Comparison of ENCODE assay signal across 8 mouse cellular contexts in the genomic region with DNA sequence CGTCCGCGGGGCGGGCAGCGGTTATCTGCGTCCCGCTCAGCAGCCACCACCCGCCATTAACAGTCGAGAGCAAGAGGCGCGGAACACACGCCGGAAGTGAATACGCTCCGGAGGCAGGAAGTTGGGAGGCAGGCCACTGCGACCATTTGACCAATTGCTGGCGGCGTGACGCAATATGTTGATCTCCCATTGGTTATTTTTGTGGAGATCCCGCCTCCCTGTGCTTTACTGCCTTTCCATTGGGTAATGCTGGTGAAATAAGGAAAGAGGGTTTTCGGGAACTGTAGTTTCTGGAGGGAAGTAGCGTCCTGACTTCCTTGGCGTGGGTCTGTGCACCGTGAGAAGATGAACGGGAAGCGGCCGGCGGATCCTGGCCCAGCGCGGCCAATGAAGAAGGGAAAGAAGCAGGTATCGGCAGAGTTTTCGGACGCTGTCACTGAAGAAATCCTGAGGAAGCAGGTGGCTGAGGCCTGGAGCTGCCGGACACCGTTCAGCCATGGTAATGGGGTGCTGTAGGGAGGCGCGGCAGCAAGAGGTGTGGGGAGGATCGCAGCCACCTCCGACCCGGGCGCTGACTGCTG. TPM values are rescaled to one million over a fixed set of nuclear protein-coding genes. Genes with fewer than 3 reads are reported as not detected.
DNase-seq lines count a peak whose midpoint lies in the region; ATAC-seq lines count a peak whose summit lies in the region.

TSS of gene Nudt21 (minus strand) at position 88 of the 581 bp plus-strand sequence.
TSS of gene Ogfod1 (plus strand) at position 255 of the 581 bp plus-strand sequence.

- peaks cover 6% of the 10 kb centered on the region for H3K4me1 ChIP-seq in hindbrain, embryonic 11.5 days (replicated peaks; ENCODE audit: control insufficient read depth, insufficient read depth, low read length)

- peak; percentile 98 for DNase-seq in Muller cell, postnatal 12 days (ENCODE audit: inconsistent ontology term)
- peak; percentile 96 for DNase-seq in cerebellum, adult 9-11 months
- peak; percentile 96 to 99 for DNase-seq in frontal cortex, adult 2 months (ENCODE audit: extremely low spot score in 1 of 2, low spot score in 1 of 2)
- peak; percentile 98 for DNase-seq in hindbrain, embryonic 11.5 days (ENCODE audit: low spot score)
- DNase-seq in layer of hippocampus, postnatal 10 days (ENCODE audit: low spot score in 2 of 2): peak; percentile 94 to 96
- peak; percentile 97 for DNase-seq in lung, postnatal 10 days
- peak; percentile 88 for DNase-seq in ovary, postnatal 36 days (ENCODE audit: low spot score)
- DNase-seq in thymus, postnatal 25 days: peak; percentile 94

- ATAC-seq in hindbrain, embryonic 11.5 days (ENCODE audit: low FRiP score): peak; percentile 99

- H3K27ac ChIP-seq in hindbrain, embryonic 11.5 days (ENCODE audit: low read depth, low read length): peak within 1 kb of the TSS; percentile 36; the same call in 1 of the 2 replicates

- peak within 1 kb of the TSS; percentile 81 for H3K4me3 ChIP-seq in hindbrain, embryonic 11.5 days (ENCODE audit: low read depth, low read length)

- WGBS in hindbrain, embryonic 11.5 days: under 1% methylated on average over 36 of the region's 41 CpGs

- H3K36me3 ChIP-seq in hindbrain, embryonic 11.5 days (ENCODE audit: control insufficient read depth, insufficient read depth, low read length): no peaks in the 10 kb centered on the region

- H3K27me3 ChIP-seq in hindbrain, embryonic 11.5 days (ENCODE audit: control insufficient read depth, insufficient read depth, low read length): no peaks in the 10 kb centered on the region

- H3K4me2 ChIP-seq in hindbrain, embryonic 11.5 days (replicated peaks; ENCODE audit: low read depth, low read length): peak within 1 kb of the TSS; percentile 81

- peak within 1 kb of the TSS; percentile 76 for H3K9ac ChIP-seq in hindbrain, embryonic 11.5 days (ENCODE audit: low read depth, low read length)

- H3K9me3 ChIP-seq in hindbrain, embryonic 11.5 days (ENCODE audit: control insufficient read depth, low read length): no peaks in the 10 kb centered on the region

RNA-seq across cellular contexts. Expression of gene Nudt21, which starts in this region (rescaled TPM):
- 31.7 and 35.4 TPM in 2 replicates for polyA plus RNA-seq in frontal cortex, adult 2 months (2012; rRNA removed)
- polyA plus RNA-seq in hindbrain, embryonic 11.5 days (2014; fragmentation: Nextera tagmentation; extraction: Ambion mirVana): 152 and 164 TPM in 2 replicates
- 10 to 100 TPM; 66.6 to 70.0 TPM for total RNA-seq in layer of hippocampus, postnatal 10 days (2021)

RNA-seq across cellular contexts. Expression of gene Ogfod1, which starts in this region (rescaled TPM):
- polyA plus RNA-seq in frontal cortex, adult 2 months (2012; rRNA removed): 48.7 and 52.5 TPM in 2 replicates
- 12.4 and 14.2 TPM in 2 replicates for polyA plus RNA-seq in hindbrain, embryonic 11.5 days (2014; fragmentation: Nextera tagmentation; extraction: Ambion mirVana)
- 10 to 100 TPM; 40.2 to 41.9 TPM for total RNA-seq in layer of hippocampus, postnatal 10 days (2021)

Comparison
In these comparisons a context has a peak if more than half of its experiments do, and no peak if none do; other contexts are left out.
1. Peak in every context shown above with its lines: DNase-seq, ATAC-seq, H3K4me3 ChIP-seq and H3K27ac ChIP-seq.